Mouse (Mus musculus) midbrain, embryonic 12.5 days (tissue): ENCODE data around the gene Fam3c. TPM values are rescaled to one million over a fixed set of nuclear protein-coding genes. Genes with fewer than 3 reads are reported as not detected.

Experiments used
- ATAC-seq: fragments of 200-750 bp; cut with Nextera tagmentation; 2 replicates; pipeline ENCODE4 v1.8.0; 2017; ENCODE audit warnings: low read depth, moderate TSS enrichment, moderate library complexity; ENCODE audit not compliant: low FRiP score
- H3K27ac ChIP-seq: fragments of 300-500 bp; sonication (generic); replicated peaks from 2 replicates; pipeline ENCODE4 v1.5.1; 2016; ENCODE audit warnings: mild to moderate bottlenecking
- H3K27me3 ChIP-seq: fragments of 300-500 bp; sonication (generic); 2 replicates; pipeline ENCODE4 v1.6.1; 2016; ENCODE audit warnings: mild to moderate bottlenecking
- H3K36me3 ChIP-seq: fragments of 300-500 bp; sonication (generic); 2 replicates; pipeline ENCODE4 v1.6.1; 2016
- H3K4me1 ChIP-seq: fragments of 300-500 bp; sonication (generic); 2 replicates; pipeline ENCODE4 v1.6.1; 2016
- H3K4me2 ChIP-seq: fragments of 300-500 bp; sonication (generic); replicated peaks from 2 replicates; pipeline ENCODE4 v1.6.1; 2016; ENCODE audit warnings: mild to moderate bottlenecking, moderate library complexity
- H3K4me3 ChIP-seq: fragments of 300-500 bp; sonication (generic); 2 replicates; pipeline ENCODE4 v1.5.1; 2016; ENCODE audit warnings: mild to moderate bottlenecking
- H3K9ac ChIP-seq: fragments of 300-500 bp; sonication (generic); replicated peaks from 2 replicates; pipeline ENCODE4 v1.6.1; 2016; ENCODE audit warnings: mild to moderate bottlenecking, moderate library complexity
- H3K9me3 ChIP-seq: fragments of 300-500 bp; sonication (generic); 2 replicates; pipeline ENCODE4 v1.6.1; 2016; ENCODE audit warnings: mild to moderate bottlenecking
- WGBS: fragments of 180-500 bp; shearing (Covaris S2); methylation state at CpG from one replicate; pipeline ENCODE4 v1.1.7; 2016; 5-methylcytosine and 5-hydroxymethylcytosine counted together
- polyA plus RNA-seq: library from polyadenylated mRNA; unstranded; fragments of >200 nt; fragmentation: Nextera tagmentation; extraction: Ambion mirVana; gene quantifications from 2 replicates; pipeline ENCODE4 v1.2.1, GENCODE M21; 2016

Fam3c gene
- polyA plus RNA-seq, 1 experiment from 2014 or later: 25.4 TPM

DNA sequence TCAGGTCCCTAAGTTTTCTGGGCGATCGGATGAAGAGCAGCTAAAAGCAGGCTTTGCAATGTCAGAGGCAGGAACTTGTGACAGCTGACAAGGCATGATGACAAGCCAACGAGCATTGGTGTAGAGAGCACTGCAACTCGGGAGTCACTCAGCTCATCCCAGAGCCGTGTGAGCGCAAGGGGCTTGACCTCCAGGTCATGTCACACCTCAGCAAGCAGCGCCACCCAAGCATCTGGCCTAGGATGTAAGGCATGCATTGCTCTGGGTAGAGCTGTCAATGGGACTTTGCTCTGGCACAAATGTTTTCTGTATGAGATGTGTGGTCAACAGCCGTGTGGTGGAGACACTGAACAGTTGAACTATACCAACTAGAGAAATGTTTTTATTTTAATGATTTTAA is 28.1 kb downstream of the Fam3c start:
- no peak for ATAC-seq
- no peaks in the 10 kb centered on the region for H3K4me1 ChIP-seq
- no peak overlapping the region for H3K27ac ChIP-seq
- no peaks in the 10 kb centered on the region for H3K9me3 ChIP-seq
- 81% methylated on average over 8 of the region's 8 CpGs for WGBS
- H3K27me3 ChIP-seq: no peaks in the 10 kb centered on the region
- H3K4me2 ChIP-seq: no peak overlapping the region
- H3K9ac ChIP-seq: no peak overlapping the region
- H3K4me3 ChIP-seq: no peak overlapping the region
- H3K36me3 ChIP-seq: 0 out of 2 replicates have a peak, but pooled peaks cover 8% of the 10 kb centered on the region

DNA sequence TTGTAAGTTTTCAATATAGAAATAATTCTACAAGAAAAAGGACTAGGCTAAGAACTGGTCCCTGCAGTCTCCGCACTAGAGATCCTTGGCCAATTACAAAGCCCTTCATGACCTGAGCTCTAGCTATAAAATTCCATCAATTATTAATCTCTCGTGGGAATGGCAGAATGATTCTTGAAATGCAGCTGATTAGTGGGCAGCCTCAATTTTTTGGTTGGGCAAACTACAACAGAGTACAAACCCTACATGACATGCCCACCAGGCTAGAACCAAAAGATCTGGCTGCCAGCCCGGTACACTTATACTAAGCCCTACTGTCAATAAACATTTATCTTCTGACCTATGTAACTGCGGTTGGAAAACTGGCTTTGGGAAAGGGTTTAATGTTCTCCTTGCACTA is 29.0 kb downstream of the Fam3c start:
- Histone ChIP-seq H3K36me3 (0 out of 2 replicates have a peak, but pooled peaks cover 8% of the 10 kb centered on the region), H3K4me3 (no peak overlapping the region), H3K4me2 (no peak overlapping the region), H3K9me3 (no peaks in the 10 kb centered on the region), H3K27me3 (no peaks in the 10 kb centered on the region), H3K9ac (no peak overlapping the region), H3K4me1 (no peaks in the 10 kb centered on the region), H3K27ac (no peak overlapping the region)
- no peak for ATAC-seq
- 79% methylated on average over 4 of the region's 4 CpGs for WGBS

DNA sequence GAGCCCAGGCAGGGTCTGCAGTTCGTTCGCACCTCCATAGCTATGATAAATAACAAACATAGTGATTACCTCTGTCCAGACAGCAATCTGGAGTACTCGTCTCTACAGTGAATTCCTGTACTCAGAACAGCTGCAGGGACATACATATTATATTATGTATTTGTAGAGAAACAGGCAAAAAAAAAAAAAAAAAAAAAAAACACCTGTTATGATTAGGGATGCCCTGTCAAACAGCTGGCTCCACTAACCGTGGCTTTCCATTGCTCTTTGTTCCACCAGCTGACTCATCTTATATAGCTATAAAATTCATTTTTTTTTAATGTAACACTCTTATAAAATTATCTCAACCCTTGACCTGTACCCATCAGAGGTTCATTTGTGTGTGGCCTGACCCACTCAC is 29.8 kb downstream of the Fam3c start:
- Histone ChIP-seq H3K4me3 (no peak overlapping the region), H3K9ac (no peak overlapping the region), H3K27ac (no peak overlapping the region), H3K9me3 (no peaks in the 10 kb centered on the region), H3K4me1 (no peaks in the 10 kb centered on the region), H3K27me3 (no peaks in the 10 kb centered on the region), H3K4me2 (no peak overlapping the region), H3K36me3 (0 out of 2 replicates have a peak, but pooled peaks cover 8% of the 10 kb centered on the region)
- 81% methylated on average over 4 of the region's 4 CpGs for WGBS
- ATAC-seq: no peak

DNA sequence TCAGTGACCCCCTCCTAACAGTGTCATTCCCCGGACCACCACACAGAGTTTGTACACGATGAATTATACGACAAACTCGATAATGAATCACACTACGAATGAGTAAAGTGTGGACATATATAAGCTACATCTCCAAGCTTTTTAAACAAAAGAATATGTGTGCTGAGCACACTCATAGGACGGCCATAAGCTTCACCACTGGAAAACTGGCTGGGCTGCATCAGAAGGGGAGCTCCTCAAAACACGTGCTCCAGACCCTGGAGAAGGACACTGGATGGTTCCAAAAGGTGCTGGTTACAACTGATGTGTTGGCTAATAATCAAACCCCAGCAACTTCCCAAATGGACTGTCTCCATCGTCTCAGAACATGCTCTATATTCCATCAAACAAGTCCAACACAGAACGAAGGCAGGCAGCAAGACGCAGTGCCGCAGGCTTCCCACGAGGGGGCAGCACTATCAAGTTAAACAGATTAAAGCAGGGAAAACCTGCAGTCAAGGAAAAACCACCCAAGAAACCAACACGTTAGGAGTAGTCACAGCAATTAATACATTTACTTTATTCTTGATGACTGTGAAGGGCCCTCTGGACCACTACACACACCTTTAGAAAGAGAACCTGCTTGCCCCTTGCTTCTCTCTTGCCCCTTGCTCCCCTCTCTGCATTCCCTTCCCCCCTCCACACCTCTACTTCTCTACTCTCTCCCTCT is 30.5 kb downstream of the Fam3c start:
- H3K9me3 ChIP-seq: no peaks in the 10 kb centered on the region
- no peak overlapping the region for H3K4me3 ChIP-seq
- no peaks in the 10 kb centered on the region for H3K4me1 ChIP-seq
- H3K36me3 ChIP-seq: 0 out of 2 replicates have a peak, but pooled peaks cover 8% of the 10 kb centered on the region
- WGBS: 59% methylated on average over 13 of the region's 13 CpGs
- H3K4me2 ChIP-seq: no peak overlapping the region
- ATAC-seq: peak; percentile 47; the same call in 1 of the 2 replicates
- no peaks in the 10 kb centered on the region for H3K27me3 ChIP-seq
- no peak overlapping the region for H3K9ac ChIP-seq
- no peak overlapping the region for H3K27ac ChIP-seq

DNA sequence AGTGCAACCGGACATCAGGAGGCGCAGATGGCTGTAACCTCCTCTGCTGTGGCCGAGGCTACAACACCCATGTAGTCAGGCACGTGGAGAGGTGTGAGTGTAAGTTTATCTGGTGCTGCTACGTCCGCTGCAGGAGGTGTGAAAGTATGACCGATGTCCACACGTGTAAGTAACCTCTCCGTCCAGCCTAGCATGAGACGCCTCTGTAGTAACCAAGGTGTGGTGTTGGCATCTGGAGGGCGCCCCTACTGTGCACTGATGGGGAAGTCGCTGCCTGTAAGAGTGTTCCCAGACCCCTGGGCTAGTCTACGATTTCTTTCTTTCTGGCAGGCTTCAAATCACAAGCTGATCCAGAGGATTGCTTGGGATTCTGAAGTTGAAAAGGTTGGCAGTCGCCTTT is 58.0 kb downstream of the Fam3c start:
- no peak overlapping the region for H3K27ac ChIP-seq
- H3K4me2 ChIP-seq: no peak overlapping the region
- no peaks in the 10 kb centered on the region for H3K9me3 ChIP-seq
- no peaks in the 10 kb centered on the region for H3K36me3 ChIP-seq
- no peak overlapping the region for H3K4me3 ChIP-seq
- H3K4me1 ChIP-seq: no peaks in the 10 kb centered on the region
- WGBS: 60% methylated on average over 14 of the region's 14 CpGs
- no peak overlapping the region for H3K9ac ChIP-seq
- 0 out of 2 replicates have a peak, but pooled peaks cover 4% of the 10 kb centered on the region for H3K27me3 ChIP-seq
- no peak for ATAC-seq

DNA sequence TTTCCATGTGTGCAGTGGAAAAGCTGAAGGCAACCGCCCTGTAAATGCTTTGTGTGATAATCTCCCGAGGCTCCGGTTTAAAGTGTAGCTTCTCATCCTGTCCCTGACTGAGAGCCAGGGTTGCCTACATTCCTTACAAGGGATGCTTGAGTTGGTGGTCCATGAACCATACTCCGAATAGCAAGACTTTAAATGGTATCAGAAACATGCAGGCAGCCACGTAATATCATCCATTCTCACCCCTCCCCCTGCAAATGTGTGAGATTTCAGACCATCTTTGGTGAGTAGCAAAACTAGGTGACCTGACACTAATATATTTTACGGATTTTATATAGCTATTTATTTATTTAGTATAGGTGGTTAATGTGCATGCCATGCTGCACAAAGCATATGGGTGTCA is 59.0 kb downstream of the Fam3c start:
- WGBS: 80% methylated on average over 6 of the region's 6 CpGs
- H3K36me3 ChIP-seq: no peaks in the 10 kb centered on the region
- no peak overlapping the region for H3K4me2 ChIP-seq
- H3K9ac ChIP-seq: no peak overlapping the region
- H3K27me3 ChIP-seq: peaks cover 6% of the 10 kb centered on the region; the same call in 1 of the 2 replicates
- no peaks in the 10 kb centered on the region for H3K4me1 ChIP-seq
- no peak overlapping the region for H3K27ac ChIP-seq
- H3K4me3 ChIP-seq: no peak overlapping the region
- ATAC-seq: no peak
- H3K9me3 ChIP-seq: no peaks in the 10 kb centered on the region

DNA sequence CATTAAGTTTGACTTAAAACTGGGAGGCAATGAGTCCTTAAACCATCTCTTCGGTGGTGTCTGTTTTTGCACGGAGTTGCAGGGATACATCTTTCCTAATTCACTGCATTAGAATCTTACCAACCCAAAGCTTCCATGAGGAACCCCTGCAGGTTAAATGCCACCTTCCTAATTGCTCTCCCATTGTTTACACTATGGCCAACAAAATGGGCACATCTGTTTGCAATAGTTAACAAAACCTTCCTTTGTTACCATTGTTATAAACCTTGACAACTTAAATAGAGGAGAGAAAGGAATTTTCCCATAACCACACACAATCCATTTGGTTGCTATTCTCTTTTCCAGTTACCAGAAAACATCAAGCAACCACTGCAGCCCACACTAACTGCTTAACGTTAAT is 62.1 kb downstream of the Fam3c start:
- Histone ChIP-seq H3K27ac (no peak overlapping the region), H3K36me3 (no peaks in the 10 kb centered on the region), H3K4me1 (peaks cover 10% of the 10 kb centered on the region), H3K4me2 (no peak overlapping the region), H3K27me3 (peaks cover 24% of the 10 kb centered on the region), H3K9ac (no peak overlapping the region), H3K9me3 (no peaks in the 10 kb centered on the region), H3K4me3 (no peak overlapping the region)
- ATAC-seq: no peak
- WGBS: 38% methylated on average over 3 of the region's 3 CpGs

DNA sequence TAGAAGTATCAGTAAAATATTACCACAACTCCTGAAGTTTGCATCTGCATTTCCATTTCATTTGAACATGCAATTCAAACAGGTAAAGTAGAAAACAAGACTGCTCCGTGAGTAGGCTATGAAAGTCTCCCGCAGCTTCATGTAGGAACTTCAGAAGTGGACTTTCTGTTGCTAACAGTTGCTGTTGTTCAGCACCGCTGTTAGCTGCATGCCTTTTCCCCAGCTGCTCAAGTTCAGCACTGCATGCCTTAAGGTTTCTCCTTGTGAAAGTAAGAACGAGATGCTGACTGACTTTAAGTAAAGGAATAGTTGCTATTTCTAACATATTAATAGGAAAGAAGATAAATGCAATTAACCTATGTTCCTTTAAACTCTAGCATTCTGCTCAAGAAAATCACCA is 64.0 kb downstream of the Fam3c start:
- no peak overlapping the region for H3K4me3 ChIP-seq
- no peak overlapping the region for H3K9ac ChIP-seq
- H3K9me3 ChIP-seq: no peaks in the 10 kb centered on the region
- ATAC-seq: no peak
- 47% methylated on average over 4 of the region's 4 CpGs for WGBS
- peaks cover 22% of the 10 kb centered on the region for H3K4me1 ChIP-seq
- peaks cover 43% of the 10 kb centered on the region for H3K27me3 ChIP-seq
- no peak overlapping the region for H3K4me2 ChIP-seq
- H3K27ac ChIP-seq: no peak overlapping the region
- no peaks in the 10 kb centered on the region for H3K36me3 ChIP-seq

DNA sequence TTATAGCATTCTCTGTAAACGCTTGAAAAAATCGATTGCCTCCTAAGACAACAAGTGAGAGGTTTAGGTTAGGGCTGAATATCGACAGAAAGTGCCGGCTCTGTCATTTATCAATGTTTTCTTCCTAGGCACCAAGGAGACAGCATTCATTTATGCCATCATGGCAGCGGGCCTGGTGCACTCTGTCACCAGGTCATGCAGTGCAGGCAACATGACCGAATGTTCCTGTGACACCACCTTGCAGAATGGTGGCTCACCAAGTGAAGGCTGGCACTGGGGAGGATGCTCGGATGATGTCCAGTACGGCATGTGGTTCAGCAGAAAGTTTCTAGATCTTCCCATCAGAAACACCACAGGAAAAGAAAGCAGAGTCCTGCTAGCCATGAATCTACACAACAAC is 65.3 kb downstream of the Fam3c start:
- Histone ChIP-seq H3K4me2 (no peak overlapping the region), H3K27ac (no peak overlapping the region), H3K4me1 (peaks cover 22% of the 10 kb centered on the region), H3K4me3 (no peak overlapping the region), H3K27me3 (peaks cover 48% of the 10 kb centered on the region), H3K9ac (no peak overlapping the region), H3K36me3 (no peaks in the 10 kb centered on the region), H3K9me3 (no peaks in the 10 kb centered on the region)
- ATAC-seq: no peak
- 82% methylated on average over 8 of the region's 8 CpGs for WGBS

DNA sequence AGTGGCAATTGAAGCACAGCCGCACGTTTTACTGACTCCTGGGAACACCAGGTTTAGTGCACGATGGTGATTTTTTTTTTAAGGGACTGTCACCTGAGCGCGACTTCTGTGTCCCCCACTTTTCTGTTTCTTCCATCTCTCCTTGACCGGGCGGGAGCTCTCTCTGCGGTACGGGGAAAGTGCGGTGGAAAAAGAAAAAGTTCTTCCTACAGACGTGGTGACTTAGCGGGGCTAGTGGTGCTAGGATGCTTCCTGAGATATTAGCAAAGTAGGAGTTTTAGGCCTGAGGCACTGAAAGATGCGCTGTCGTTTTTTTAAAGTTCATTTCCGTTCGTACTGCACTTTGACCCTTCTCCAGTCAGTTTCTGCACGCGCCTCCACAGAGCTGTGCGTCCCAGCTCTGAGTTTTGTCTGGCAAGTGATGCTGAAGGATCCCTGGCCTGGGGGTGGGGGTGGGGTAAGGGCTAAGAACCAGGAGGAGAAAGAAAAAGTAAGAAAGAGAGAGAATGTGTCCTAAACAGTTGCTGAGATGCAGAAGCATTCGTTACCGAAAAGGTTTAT is 66.5 kb downstream of the Fam3c start:
- peaks cover 48% of the 10 kb centered on the region for H3K27me3 ChIP-seq
- H3K4me3 ChIP-seq: peak overlapping the region; percentile 46
- ATAC-seq: no peak
- no peaks in the 10 kb centered on the region for H3K36me3 ChIP-seq
- H3K27ac ChIP-seq: no peak overlapping the region
- no peak overlapping the region; the same call in 1 of the 2 replicates for H3K9ac ChIP-seq
- H3K4me1 ChIP-seq: peaks cover 22% of the 10 kb centered on the region
- 1% methylated on average over 21 of the region's 21 CpGs for WGBS
- peak overlapping the region; percentile 92 for H3K4me2 ChIP-seq
- H3K9me3 ChIP-seq: no peaks in the 10 kb centered on the region

DNA sequence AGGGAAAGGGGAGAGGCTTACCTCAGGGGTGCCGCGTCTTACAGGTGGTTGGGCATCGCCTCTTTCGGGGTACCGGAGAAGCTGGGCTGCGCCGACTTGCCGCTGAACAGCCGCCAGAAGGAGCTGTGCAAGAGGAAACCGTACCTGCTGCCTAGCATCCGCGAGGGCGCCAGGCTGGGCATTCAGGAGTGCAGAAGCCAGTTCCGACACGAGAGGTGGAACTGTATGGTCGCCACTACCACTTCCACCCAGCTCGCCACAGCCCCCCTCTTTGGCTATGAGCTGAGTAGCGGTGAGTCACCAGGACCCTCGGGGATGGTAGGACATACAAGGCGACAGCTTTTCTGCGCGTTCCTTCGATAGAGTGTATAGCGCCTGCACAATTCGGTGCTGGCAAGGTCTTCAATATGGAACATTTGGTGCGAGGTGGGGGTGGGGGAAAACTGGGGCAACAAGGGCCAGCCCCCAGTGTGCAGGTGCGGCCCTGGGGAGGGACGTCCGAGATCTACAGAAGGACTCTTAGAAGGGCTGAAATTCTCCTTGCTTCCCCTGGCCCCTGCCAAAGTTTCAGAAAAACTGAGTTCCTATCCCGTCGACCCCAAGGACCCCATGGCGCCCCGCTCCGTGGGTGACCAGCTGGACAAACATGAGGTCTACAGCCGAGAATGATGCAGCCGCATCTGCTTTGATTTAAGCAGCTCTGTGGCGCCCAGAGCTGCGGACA is 67.1 kb downstream of the Fam3c start:
- Histone ChIP-seq H3K4me2 (peak overlapping the region; percentile 92), H3K36me3 (no peaks in the 10 kb centered on the region), H3K4me3 (peak overlapping the region; percentile 46), H3K4me1 (peaks cover 22% of the 10 kb centered on the region), H3K9ac (peak overlapping the region; percentile 43), H3K27me3 (peaks cover 48% of the 10 kb centered on the region), H3K27ac (no peak overlapping the region), H3K9me3 (no peaks in the 10 kb centered on the region)
- WGBS: under 1% methylated on average over 38 of the region's 38 CpGs
- ATAC-seq: peak; percentile 81
